Mouse (Mus musculus) hindbrain, postnatal 0 days (tissue): ENCODE measurements at regions not wholly inside any gene's neighbourhood (a gene's known extent, or its start where the extent isn't known, plus 50 kb on each side); places are given as distances from the start of the nearest gene placed in this dataset.

Source experiments
- ATAC-seq: fragments of 200-750 bp; cut with Nextera tagmentation; 2 replicates; pipeline ENCODE4 v1.8.0; 2017; ENCODE audit warnings: mild to moderate bottlenecking, moderate TSS enrichment, moderate library complexity
- DNase-seq: peaks from one replicate; pipeline ENCODE4 v3.0.0-alpha.2; 2015; ENCODE audit warnings: low spot score
- H3K27ac ChIP-seq: fragments of 300-500 bp; sonication (generic); 2 replicates; pipeline ENCODE4 v1.5.1; 2014; ENCODE audit warnings: mild to moderate bottlenecking
- H3K27me3 ChIP-seq: fragments of 300-500 bp; sonication (generic); 2 replicates; pipeline ENCODE4 v1.6.1; 2014; ENCODE audit warnings: low read length, mixed read lengths; ENCODE audit not compliant: insufficient read depth
- H3K36me3 ChIP-seq: fragments of 300-500 bp; sonication (generic); 2 replicates; pipeline ENCODE4 v1.6.1; 2014; ENCODE audit warnings: low read length, mixed read lengths; ENCODE audit not compliant: insufficient read depth
- H3K4me1 ChIP-seq: fragments of 300-500 bp; sonication (generic); 2 replicates; pipeline ENCODE4 v1.6.1; 2014; ENCODE audit warnings: antibody characterized with exemption, low read length, mixed read lengths; ENCODE audit not compliant: insufficient read depth
- H3K4me2 ChIP-seq: fragments of 300-500 bp; sonication (generic); 2 replicates; pipeline ENCODE4 v1.6.1; 2014; ENCODE audit warnings: low read depth, mild to moderate bottlenecking, low read length, moderate library complexity, mixed read lengths
- H3K4me3 ChIP-seq: fragments of 300-500 bp; sonication (generic); 2 replicates; pipeline ENCODE4 v1.5.1; 2014; ENCODE audit warnings: low read length
- H3K9ac ChIP-seq: fragments of 300-500 bp; sonication (generic); replicated peaks from 2 replicates; pipeline ENCODE4 v1.6.1; 2014; ENCODE audit warnings: mild to moderate bottlenecking, low read length, moderate library complexity, mixed read lengths
- H3K9me3 ChIP-seq: fragments of 300-500 bp; sonication (generic); 2 replicates; pipeline ENCODE4 v1.6.1; 2016; ENCODE audit warnings: low read length, mixed read lengths
- CTCF ChIP-seq: IDR thresholded peaks from 2 replicates; pipeline ENCODE4 v1.5.1; 2016; ENCODE audit warnings: antibody characterized with exemption, control low read depth, low read depth
- WGBS: fragments of 180-500 bp; shearing (Covaris S2); extraction: QIAGEN DNeasy Blood & Tissue Kit; methylation state at CpG from one replicate; pipeline ENCODE4 v1.1.7; 2014; 5-methylcytosine and 5-hydroxymethylcytosine counted together

GRCm38 (mm10) chr3:37834626-37835025 lies 110.3 kb upstream of the Gm5148 start:
- Histone ChIP-seq H3K9me3 (no peaks in the 10 kb centered on the region), H3K4me1 (no peaks in the 10 kb centered on the region), H3K27me3 (no peaks in the 10 kb centered on the region), H3K36me3 (no peaks in the 10 kb centered on the region), H3K9ac (no peak overlapping the region), H3K27ac (no peak overlapping the region), H3K4me3 (no peak overlapping the region), H3K4me2 (no peak overlapping the region)
- no peak for ATAC-seq
- TF ChIP-seq CTCF, result no peak
- WGBS, result 82% methylated on average over 3 of the region's 3 CpGs
- DNase-seq, result no peak

- no peak for DNase-seq
Measured at GRCm38 (mm10) chr3:37833387-37833786, 109.1 kb upstream of the Gm5148 start.

GRCm38 (mm10) chr3:37827546-37827945 lies 103.3 kb upstream of the Gm5148 start:
- DNase-seq (no peak), ATAC-seq (no peak)
- no peaks in the 10 kb centered on the region for H3K36me3 ChIP-seq
- no peak for TF ChIP-seq CTCF
- 81% methylated on average over 1 of the region's 1 CpGs for WGBS
- no peak overlapping the region for H3K27ac ChIP-seq
- no peaks in the 10 kb centered on the region for H3K4me1 ChIP-seq
- H3K9me3 ChIP-seq, result no peaks in the 10 kb centered on the region
- H3K27me3 ChIP-seq, result no peaks in the 10 kb centered on the region
- H3K4me2 ChIP-seq, result no peak overlapping the region
- H3K4me3 ChIP-seq, result no peak overlapping the region
- H3K9ac ChIP-seq, result no peak overlapping the region

More at GRCm38 (mm10) chr3:37833387-37833786, 109.1 kb upstream of the Gm5148 start:
- WGBS, result 76% methylated on average over 4 of the region's 4 CpGs
- H3K4me2 ChIP-seq, result no peak overlapping the region
- ATAC-seq, result no peak
- no peaks in the 10 kb centered on the region for H3K9me3 ChIP-seq
- H3K4me3 ChIP-seq, result no peak overlapping the region
- H3K27ac ChIP-seq, result no peak overlapping the region
- no peaks in the 10 kb centered on the region for H3K36me3 ChIP-seq
- no peaks in the 10 kb centered on the region for H3K27me3 ChIP-seq
- no peaks in the 10 kb centered on the region for H3K4me1 ChIP-seq
- H3K9ac ChIP-seq, result no peak overlapping the region
- no peak for TF ChIP-seq CTCF

GRCm38 (mm10) chr3:37825602-37826001 lies 101.3 kb upstream of the Gm5148 start:
- ATAC-seq, result no peak
- no peaks in the 10 kb centered on the region for H3K9me3 ChIP-seq
- H3K27ac ChIP-seq, result no peak overlapping the region
- no peak for DNase-seq
- no peak overlapping the region for H3K4me2 ChIP-seq
- 94% methylated on average over 4 of the region's 4 CpGs for WGBS
- H3K4me3 ChIP-seq, result no peak overlapping the region
- no peak for TF ChIP-seq CTCF
- no peaks in the 10 kb centered on the region for H3K36me3 ChIP-seq
- no peak overlapping the region for H3K9ac ChIP-seq
- H3K27me3 ChIP-seq, result no peaks in the 10 kb centered on the region
- no peaks in the 10 kb centered on the region for H3K4me1 ChIP-seq

GRCm38 (mm10) chr3:37824681-37825080 lies 100.4 kb upstream of the Gm5148 start:
- Histone ChIP-seq H3K27me3 (no peaks in the 10 kb centered on the region), H3K4me3 (no peak overlapping the region), H3K4me2 (no peak overlapping the region), H3K9ac (no peak overlapping the region), H3K4me1 (no peaks in the 10 kb centered on the region), H3K9me3 (no peaks in the 10 kb centered on the region), H3K27ac (no peak overlapping the region), H3K36me3 (no peaks in the 10 kb centered on the region)
- DNase-seq (no peak), ATAC-seq (no peak)
- no peak for TF ChIP-seq CTCF
- 91% methylated on average over 5 of the region's 5 CpGs for WGBS

GRCm38 (mm10) chr3:37819503-37819902 lies 95.2 kb upstream of the Gm5148 start:
- H3K36me3 ChIP-seq, result no peaks in the 10 kb centered on the region
- 93% methylated on average over 3 of the region's 3 CpGs for WGBS
- DNase-seq (no peak), ATAC-seq (no peak)
- no peaks in the 10 kb centered on the region for H3K27me3 ChIP-seq
- no peaks in the 10 kb centered on the region for H3K4me1 ChIP-seq
- H3K9me3 ChIP-seq, result no peaks in the 10 kb centered on the region
- H3K9ac ChIP-seq, result no peak overlapping the region
- TF ChIP-seq CTCF, result no peak
- H3K4me3 ChIP-seq, result no peak overlapping the region
- no peak overlapping the region for H3K4me2 ChIP-seq
- H3K27ac ChIP-seq, result no peak overlapping the region

- Histone ChIP-seq H3K9me3 (no peaks in the 10 kb centered on the region), H3K4me1 (no peaks in the 10 kb centered on the region), H3K9ac (no peak overlapping the region), H3K36me3 (no peaks in the 10 kb centered on the region), H3K27ac (peak overlapping the region; percentile 45; the same call in 1 of the 2 replicates), H3K4me3 (no peak overlapping the region), H3K27me3 (no peaks in the 10 kb centered on the region), H3K4me2 (no peak overlapping the region)
- DNase-seq (no peak), ATAC-seq (no peak)
- no peak for TF ChIP-seq CTCF
- WGBS, result 54% methylated on average over 3 of the region's 3 CpGs
Measured at GRCm38 (mm10) chr3:37817434-37817805, 93.1 kb upstream of the Gm5148 start.
